ENCODE assay signal across 8 mouse cellular contexts in genomic region chr4:109281161-109281560, GRCm38 (mm10). TPM values are rescaled to one million over a fixed set of nuclear protein-coding genes. Genes with fewer than 3 reads are reported as not detected.
A peak's percentile ranks its signal among the peaks of the same experiment; 100 is the strongest.
DNase-seq lines count a peak whose midpoint lies in the region; ATAC-seq lines count a peak whose summit lies in the region.

No protein-coding gene starts in this region.

- peak overlapping the region; percentile 86 for H3K4me2 ChIP-seq in forebrain, embryonic 11.5 days (ENCODE audit: low read depth, low read length, severe bottlenecking)
- peak overlapping the region; percentile 86 for H3K4me2 ChIP-seq in liver, embryonic 11.5 days
- H3K4me2 ChIP-seq in stomach, embryonic 14.5 days (replicated peaks; ENCODE audit: low read depth, low read length) = peak overlapping the region; percentile 91

- no peak overlapping the region for H3K27ac ChIP-seq in forebrain, embryonic 11.5 days (ENCODE audit: low read depth, low read length)
- H3K27ac ChIP-seq in liver, embryonic 11.5 days (ENCODE audit: low read depth, low read length) = no peak overlapping the region
- no peak overlapping the region for H3K27ac ChIP-seq in stomach, embryonic 14.5 days (ENCODE audit: low read length)

- H3K36me3 ChIP-seq in forebrain, embryonic 11.5 days (ENCODE audit: control insufficient read depth, insufficient read depth, low read length) = no peaks in the 10 kb centered on the region
- no peaks in the 10 kb centered on the region for H3K36me3 ChIP-seq in liver, embryonic 11.5 days (ENCODE audit: control insufficient read depth, insufficient read depth, low read length)
- no peaks in the 10 kb centered on the region for H3K36me3 ChIP-seq in stomach, embryonic 14.5 days (ENCODE audit: control insufficient read depth, insufficient read depth, low read length)

- H3K27me3 ChIP-seq in forebrain, embryonic 11.5 days (ENCODE audit: control insufficient read depth, insufficient read depth, low read length) = no peaks in the 10 kb centered on the region; the same call in 1 of the 2 replicates
- H3K27me3 ChIP-seq in liver, embryonic 11.5 days (replicated peaks; ENCODE audit: control insufficient read depth, insufficient read depth, low read length) = no peaks in the 10 kb centered on the region
- H3K27me3 ChIP-seq in stomach, embryonic 14.5 days (ENCODE audit: control insufficient read depth, insufficient read depth, low read length) = no peaks in the 10 kb centered on the region

- peak overlapping the region; percentile 88 for H3K4me3 ChIP-seq in forebrain, embryonic 11.5 days (ENCODE audit: low read depth, low read length)
- peak overlapping the region; percentile 94 for H3K4me3 ChIP-seq in liver, embryonic 11.5 days (ENCODE audit: low read depth, low read length)
- H3K4me3 ChIP-seq in stomach, embryonic 14.5 days (ENCODE audit: low read depth, low read length) = peak overlapping the region; percentile 79

- DNase-seq in adrenal gland, adult 2 months = peak; percentile 16
- DNase-seq in adrenal gland, adult 18-20 months (ENCODE audit: low spot score in 2 of 2) = no peak
- DNase-seq in 416B (ENCODE audit: low read depth) = peak; percentile 26
- DNase-seq in forebrain, embryonic 11.5 days (ENCODE audit: low spot score) = no peak
- DNase-seq in liver, embryonic 11.5 days (ENCODE audit: low spot score) = no peak
- no peak for DNase-seq in gastrocnemius, postnatal 36 days
- no peak for DNase-seq in adipocyte (ENCODE audit: low spot score)

- 6% methylated on average over 4 of the region's 4 CpGs for WGBS in forebrain, embryonic 11.5 days
- 12% methylated on average over 4 of the region's 4 CpGs for WGBS in liver, embryonic 11.5 days
- 6% methylated on average over 4 of the region's 4 CpGs for WGBS in stomach, embryonic 14.5 days

- no peaks in the 10 kb centered on the region for H3K4me1 ChIP-seq in forebrain, embryonic 11.5 days (replicated peaks; ENCODE audit: control insufficient read depth, insufficient read depth, low read length)
- peaks cover 10% of the 10 kb centered on the region for H3K4me1 ChIP-seq in liver, embryonic 11.5 days (replicated peaks; ENCODE audit: control insufficient read depth, insufficient read depth, low read length)
- H3K4me1 ChIP-seq in stomach, embryonic 14.5 days (ENCODE audit: control insufficient read depth, insufficient read depth, low read length) = peaks cover 14% of the 10 kb centered on the region

- peak overlapping the region; percentile 82 for H3K9ac ChIP-seq in forebrain, embryonic 11.5 days (ENCODE audit: low read length)
- peak overlapping the region; percentile 94 for H3K9ac ChIP-seq in liver, embryonic 11.5 days (ENCODE audit: low read depth, low read length)
- peak overlapping the region; percentile 80; the same call in 1 of the 2 replicates for H3K9ac ChIP-seq in stomach, embryonic 14.5 days (replicated peaks; ENCODE audit: low read depth, low read length)

- no peak for ATAC-seq in forebrain, embryonic 11.5 days (replicated peaks; ENCODE audit: low FRiP score)
- ATAC-seq in liver, embryonic 11.5 days (replicated peaks; ENCODE audit: low FRiP score) = no peak
- ATAC-seq in stomach, embryonic 14.5 days (ENCODE audit: insufficient number of reproducible peaks, insufficient read depth, low FRiP score, low read depth) = no peak

- H3K9me3 ChIP-seq in forebrain, embryonic 11.5 days (ENCODE audit: control insufficient read depth, low read length) = no peaks in the 10 kb centered on the region
- no peaks in the 10 kb centered on the region for H3K9me3 ChIP-seq in liver, embryonic 11.5 days (ENCODE audit: control insufficient read depth, low read length)
- H3K9me3 ChIP-seq in stomach, embryonic 14.5 days (ENCODE audit: control insufficient read depth, low read depth, low read length) = no peaks in the 10 kb centered on the region

- intact Hi-C loops in gastrocnemius, postnatal 36 days (cut with DNase I) = no loop called here

RNA-seq across cellular contexts. Expression of gene Eps15, which starts 1.1 kb away (rescaled TPM):
- 10 to 100 TPM; 76.6 to 77.6 TPM for total RNA-seq in adrenal gland, adult 2 months (2021)
- 3.3 and 3.4 TPM in 2 replicates for polyA plus RNA-seq in adrenal gland, adult 2 months (2012; rRNA removed)
- total RNA-seq in adrenal gland, adult 18-20 months (2021) = 10 to 100 TPM; 64.3 to 71.3 TPM
- 45.1 and 45.2 TPM in 2 replicates for polyA plus RNA-seq in forebrain, embryonic 11.5 days (2014; fragmentation: Nextera tagmentation; extraction: Ambion mirVana)
- 70.4 and 79.8 TPM in 2 replicates for polyA plus RNA-seq in liver, embryonic 11.5 days (2014; fragmentation: Nextera tagmentation; extraction: Ambion mirVana)
- polyA plus RNA-seq in stomach, embryonic 14.5 days (2014; fragmentation: Nextera tagmentation; extraction: Ambion mirVana) = 50.4 and 51.9 TPM in 2 replicates
- 10 to 100 TPM; 64.4 to 65.1 TPM for total RNA-seq in gastrocnemius, postnatal 36 days (2021)

RNA-seq across cellular contexts. Expression of gene Calr4, which starts 46.9 kb away (rescaled TPM):
- total RNA-seq in adrenal gland, adult 2 months (2021) = 1 to 10 TPM in 1 of 2 experiments, under 1 TPM in 1; 0.24 to 1.5 TPM
- polyA plus RNA-seq in adrenal gland, adult 2 months (2012; rRNA removed) = not detected in 2 replicates
- total RNA-seq in adrenal gland, adult 18-20 months (2021) = under 1 TPM; 0.64 to 0.80 TPM
- 0.12 and 0.23 TPM in 2 replicates for polyA plus RNA-seq in forebrain, embryonic 11.5 days (2014; fragmentation: Nextera tagmentation; extraction: Ambion mirVana)
- 0.12 TPM in 2 replicates for polyA plus RNA-seq in liver, embryonic 11.5 days (2014; fragmentation: Nextera tagmentation; extraction: Ambion mirVana)
- polyA plus RNA-seq in stomach, embryonic 14.5 days (2014; fragmentation: Nextera tagmentation; extraction: Ambion mirVana) = 0.16 and 0.21 TPM in 2 replicates
- not detected for total RNA-seq in gastrocnemius, postnatal 36 days (2021)

Comparison
In these comparisons a context has a peak if more than half of its experiments do, and no peak if none do; other contexts are left out.
1. DNase-seq: peak in adrenal gland, adult 2 months (single experiment) and 416B (single experiment); none in adrenal gland, adult 18-20 months (0 of 2), forebrain, embryonic 11.5 days (single experiment), liver, embryonic 11.5 days (single experiment), gastrocnemius, postnatal 36 days (0 of 2) and adipocyte (single experiment).
2. RNA of gene Eps15, which starts 1.1 kb away (polyA plus RNA-seq): 70.4 to 79.8 TPM in liver, embryonic 11.5 days, 50.4 to 51.9 TPM in stomach, embryonic 14.5 days and 45.1 to 45.2 TPM in forebrain, embryonic 11.5 days; 3.3 to 3.4 TPM in adrenal gland, adult 2 months; every median in the first group is over 10 times any median in the second.
3. Peak in every context shown above with its lines, with median percentiles within 50 percentile points of each other: H3K4me2 ChIP-seq, H3K4me3 ChIP-seq and H3K9ac ChIP-seq.